Comparison of ENCODE assay signal across 27 mouse cellular contexts in genomic region chr8:126272445-126272844, GRCm38 (mm10). TPM values are rescaled to one million over a fixed set of nuclear protein-coding genes. Genes with fewer than 3 reads are reported as not detected.
DNase-seq lines count a peak whose midpoint lies in the region; ATAC-seq and TF ChIP-seq lines count a peak whose summit lies in the region.
"Had no signal": no experiment of that assay in that cellular context is flagged by ENCODE, and none has a peak within 500 bp of the region (broad histone marks: within the 10 kb centered on the region; RNA-seq: fewer than 3 reads in every experiment).

No protein-coding gene starts in this region.

- TF ChIP-seq EP300 in lung, postnatal 0 days (IDR thresholded peaks at IDR 0.05), result no peak

- no peaks in the 10 kb centered on the region for H3K27me3 ChIP-seq in lung, postnatal 0 days (replicated peaks; ENCODE audit: insufficient read depth, low read length)
- H3K27me3 ChIP-seq: heart, embryonic 12.5 days; intestine, embryonic 15.5 days; limb, embryonic 15.5 days; midbrain, embryonic 13.5 days had no signal

- no peaks in the 10 kb centered on the region for H3K4me1 ChIP-seq in lung, postnatal 0 days (ENCODE audit: insufficient read depth, low read depth, low read length)
- H3K4me1 ChIP-seq: forebrain, embryonic 10.5 days; heart, embryonic 12.5 days; hindbrain, embryonic 10.5 days; intestine, embryonic 15.5 days; limb, embryonic 15.5 days; midbrain, embryonic 13.5 days had no signal

- peak; percentile 12 for DNase-seq in adrenal gland, postnatal 14 days
- DNase-seq in adrenal gland, adult 2 months, result no peak
- peak; percentile 34 for DNase-seq in left cerebral cortex, adult 11 months (ENCODE audit: low spot score)
- DNase-seq in left cerebral cortex, postnatal 4 days, result no peak
- peak; percentile 26 to 28 for DNase-seq in layer of hippocampus, postnatal 14 days (ENCODE audit: low spot score in 2 of 2)
- DNase-seq in right cerebral cortex, postnatal 25 days, result peak; percentile 46
- DNase-seq in lung, postnatal 0 days (ENCODE audit: low spot score), result no peak
- DNase-seq in spleen, postnatal 36 days (ENCODE audit: low spot score in 2 of 2), result no peak
- DNase-seq: adrenal gland, postnatal 25 days; gastrocnemius, postnatal 14 days; heart, adult 11 months; kidney, adult 9 months; kidney, postnatal 14 days; lung, embryonic 14.5 days; lung, postnatal 36 days; thymus, postnatal 14 days had no signal

- no peak overlapping the region for H3K9ac ChIP-seq in lung, postnatal 0 days (replicated peaks; ENCODE audit: low read depth)
- H3K9ac ChIP-seq: heart, embryonic 12.5 days; intestine, embryonic 15.5 days; limb, embryonic 15.5 days; liver, embryonic 14.5 days; lung, embryonic 14.5 days; midbrain, embryonic 13.5 days had no signal

- TF ChIP-seq CTCF in lung, postnatal 0 days (IDR thresholded peaks at IDR 0.05), result no peak

- H3K27ac ChIP-seq in lung, postnatal 0 days (ENCODE audit: low read length), result no peak overlapping the region
- H3K27ac ChIP-seq: forebrain, embryonic 10.5 days; hindbrain, embryonic 10.5 days; intestine, embryonic 15.5 days; limb, embryonic 15.5 days; liver, embryonic 14.5 days; midbrain, embryonic 13.5 days had no signal

- H3K9me3 ChIP-seq in lung, postnatal 0 days (ENCODE audit: low read length), result no peaks in the 10 kb centered on the region
- H3K9me3 ChIP-seq: forebrain, embryonic 10.5 days; heart, embryonic 12.5 days; hindbrain, embryonic 10.5 days; intestine, embryonic 15.5 days; limb, embryonic 15.5 days; megakaryocyte, embryonic 14.5 days; midbrain, embryonic 13.5 days had no signal

- H3K4me2 ChIP-seq in lung, postnatal 0 days (replicated peaks; ENCODE audit: low read depth, low read length), result no peak overlapping the region
- H3K4me2 ChIP-seq: heart, embryonic 12.5 days; intestine, embryonic 15.5 days; limb, embryonic 15.5 days; lung, embryonic 14.5 days; midbrain, embryonic 13.5 days had no signal

- no peak overlapping the region for H3K4me3 ChIP-seq in lung, postnatal 0 days (ENCODE audit: low read depth, low read length)
- H3K4me3 ChIP-seq: forebrain, embryonic 10.5 days; heart, embryonic 12.5 days; hindbrain, embryonic 10.5 days; intestine, embryonic 15.5 days; limb, embryonic 15.5 days; megakaryocyte, embryonic 14.5 days; midbrain, embryonic 13.5 days had no signal

- WGBS in lung, postnatal 0 days, result 87% methylated on average over 2 of the region's 2 CpGs

- intact Hi-C loops in left cerebral cortex, postnatal 4 days (cut with DNase I), result no loop called here

- ATAC-seq in lung, postnatal 0 days, result no peak
- ATAC-seq: hindbrain, embryonic 16.5 days; intestine, embryonic 15.5 days; midbrain, embryonic 13.5 days had no signal

- H3K36me3 ChIP-seq in lung, postnatal 0 days (ENCODE audit: insufficient read depth, low read length), result no peaks in the 10 kb centered on the region
- H3K36me3 ChIP-seq: forebrain, embryonic 10.5 days; heart, embryonic 12.5 days; hindbrain, embryonic 10.5 days; intestine, embryonic 15.5 days; limb, embryonic 15.5 days; midbrain, embryonic 13.5 days had no signal

RNA-seq across cellular contexts. Expression of gene Slc35f3, which starts 25.9 kb away (rescaled TPM):
- 1.2 and 1.3 TPM in 2 replicates for total RNA-seq in adrenal gland, postnatal 14 days (2021)
- total RNA-seq in adrenal gland, adult 2 months (2021), result 1 to 10 TPM in 1 of 2 experiments, under 1 TPM in 1; 0.41 to 1.3 TPM
- polyA plus RNA-seq in adrenal gland, adult 2 months (2012; rRNA removed), result 0.56 and 0.61 TPM in 2 replicates
- total RNA-seq in left cerebral cortex, postnatal 4 days (2021), result 10 to 100 TPM in 1 of 2 experiments, 1 to 10 TPM in 1; 9.2 to 10.7 TPM
- total RNA-seq in layer of hippocampus, postnatal 14 days (2021), result 10 to 100 TPM; 34.4 to 38.4 TPM
- 0.38 and 0.67 TPM in 2 replicates for polyA plus RNA-seq in lung, postnatal 0 days (2015; fragmentation: Nextera tagmentation; extraction: Ambion mirVana)
- total RNA-seq: common myeloid progenitor, adult 5-6 weeks; heart, postnatal 10 days had no signal
- polyA plus RNA-seq: liver, embryonic 14.5 days had no signal

Comparison
In these comparisons a context has a peak if more than half of its experiments do, and no peak if none do; other contexts are left out.
1. DNase-seq: peak in adrenal gland, postnatal 14 days (single experiment), left cerebral cortex, adult 11 months (single experiment), layer of hippocampus, postnatal 14 days (2 of 2) and right cerebral cortex, postnatal 25 days (single experiment); none in adrenal gland, adult 2 months (single experiment), left cerebral cortex, postnatal 4 days (single experiment), lung, postnatal 0 days (single experiment) and spleen, postnatal 36 days (0 of 2).